Mouse (Mus musculus): ENCODE results near the gene Traf7.

GRCm38 (mm10) chr17:24538950-24539349 is 11.2 kb upstream of the Traf7 start:
- no peak for TF ChIP-seq CTCF (IDR thresholded peaks at IDR 0.05; ENCODE audit: borderline replicate concordance, insufficient read depth, low read length)
- TF ChIP-seq POLR2A (IDR thresholded peaks at IDR 0.05; ENCODE audit: low read depth, low read length): no peak

Measured in embryonic fibroblast, embryonic 13.5 days (primary cell).